Mouse (Mus musculus) lung, postnatal 36 days (tissue): ENCODE measurements around the gene Slc2a9.

ENCODE experiments used
- DNase-seq: peaks from one replicate; pipeline ENCODE4 v3.0.0; 2022; ENCODE audit warnings: mixed read lengths

The Slc2a9 gene

GRCm38 (mm10) chr5:38502992-38503391, at the start of gene Slc2a9:
Gene Slc2a9, minus strand, starts transcription at chr5:38503143.
- peak; percentile 42 for DNase-seq

- no peak for DNase-seq
Observed at GRCm38 (mm10) chr5:38552615-38553014, 49.7 kb upstream of the Slc2a9 start.

- no peak for DNase-seq
Observed at GRCm38 (mm10) chr5:38550221-38550768, 47.4 kb upstream of the Slc2a9 start.

- DNase-seq: no peak
Observed at GRCm38 (mm10) chr5:38549461-38549909, 46.5 kb upstream of the Slc2a9 start.

GRCm38 (mm10) chr5:38547375-38547774, 44.4 kb upstream of the Slc2a9 start:
- DNase-seq: peak; percentile 59

GRCm38 (mm10) chr5:38544423-38545415, 41.8 kb upstream of the Slc2a9 start:
- no peak for DNase-seq

- DNase-seq: no peak
Observed at GRCm38 (mm10) chr5:38543496-38544217, 40.7 kb upstream of the Slc2a9 start.

GRCm38 (mm10) chr5:38541728-38542127, 38.8 kb upstream of the Slc2a9 start:
- DNase-seq: no peak

- DNase-seq: no peak
Observed at GRCm38 (mm10) chr5:38540898-38541297, 38.0 kb upstream of the Slc2a9 start.

GRCm38 (mm10) chr5:38538508-38538907, 35.6 kb upstream of the Slc2a9 start:
- DNase-seq: no peak

- DNase-seq: no peak
Observed at GRCm38 (mm10) chr5:38537845-38538244, 34.9 kb upstream of the Slc2a9 start.

GRCm38 (mm10) chr5:38536822-38537221, 33.9 kb upstream of the Slc2a9 start:
- DNase-seq: no peak

- DNase-seq: no peak
Observed at GRCm38 (mm10) chr5:38532084-38532483, 29.1 kb upstream of the Slc2a9 start.

- no peak for DNase-seq
Observed at GRCm38 (mm10) chr5:38529724-38530428, 26.9 kb upstream of the Slc2a9 start.

GRCm38 (mm10) chr5:38522977-38523376, 20.0 kb upstream of the Slc2a9 start:
- DNase-seq: no peak

- DNase-seq: no peak
Observed at GRCm38 (mm10) chr5:38520838-38521237, 17.9 kb upstream of the Slc2a9 start.

- peak; percentile 65 for DNase-seq
Observed at GRCm38 (mm10) chr5:38516267-38516666, 13.3 kb upstream of the Slc2a9 start.

- DNase-seq: no peak
Observed at GRCm38 (mm10) chr5:38512991-38513390, 10.0 kb upstream of the Slc2a9 start.

- DNase-seq: no peak
Observed at GRCm38 (mm10) chr5:38509568-38509967, 6.6 kb upstream of the Slc2a9 start.

GRCm38 (mm10) chr5:38505435-38505765, 2.5 kb upstream of the Slc2a9 start:
- DNase-seq: peak; percentile 4

- no peak for DNase-seq
Observed at GRCm38 (mm10) chr5:38504747-38505434, 1.9 kb upstream of the Slc2a9 start.

- DNase-seq: no peak
Observed at GRCm38 (mm10) chr5:38504116-38504515, 1.2 kb upstream of the Slc2a9 start.
